Mouse (Mus musculus) heart, embryonic 16.5 days (tissue): ENCODE measurements around the gene Arfgap2. TPM values are rescaled to one million over a fixed set of nuclear protein-coding genes. Genes with fewer than 3 reads are reported as not detected.
A peak's percentile ranks its signal among the peaks of the same experiment; 100 is the strongest.

ENCODE experiments used
- ATAC-seq: fragments of 200-750 bp; cut with Nextera tagmentation; replicated peaks from 2 replicates; pipeline ENCODE4 v1.8.0; 2017; ENCODE audit warnings: moderate number of reproducible peaks; ENCODE audit not compliant: insufficient read depth, low FRiP score; ENCODE audit errors: extremely low read depth
- H3K27ac ChIP-seq: fragments of 300-500 bp; sonication (generic); 2 replicates; pipeline ENCODE4 v1.5.1; 2014; ENCODE audit warnings: mild to moderate bottlenecking, low read length, control low read depth, moderate library complexity
- H3K27me3 ChIP-seq: fragments of 300-500 bp; sonication (generic); 2 replicates; pipeline ENCODE4 v1.6.1; 2014; ENCODE audit warnings: low read length, mixed read lengths; ENCODE audit not compliant: control insufficient read depth, insufficient read depth
- H3K36me3 ChIP-seq: fragments of 300-500 bp; sonication (generic); 2 replicates; pipeline ENCODE4 v1.6.1; 2014; ENCODE audit not compliant: control insufficient read depth, insufficient read depth
- H3K4me1 ChIP-seq: fragments of 300-500 bp; sonication (generic); 2 replicates; pipeline ENCODE4 v1.6.1; 2014; ENCODE audit warnings: low read length, mixed read lengths; ENCODE audit not compliant: control insufficient read depth, insufficient read depth
- H3K4me2 ChIP-seq: fragments of 300-500 bp; sonication (generic); 2 replicates; pipeline ENCODE4 v1.6.1; 2014; ENCODE audit warnings: low read depth, mild to moderate bottlenecking, control low read depth, low read length
- H3K4me3 ChIP-seq: fragments of 300-500 bp; sonication (generic); 2 replicates; pipeline ENCODE4 v1.5.1; 2014; ENCODE audit warnings: mild to moderate bottlenecking, control low read depth, low read length
- H3K9ac ChIP-seq: fragments of 300-500 bp; sonication (generic); 2 replicates; pipeline ENCODE4 v1.6.1; 2014; ENCODE audit warnings: low read length, control low read depth
- H3K9me3 ChIP-seq: fragments of 300-500 bp; sonication (generic); replicated peaks from 2 replicates; pipeline ENCODE4 v1.6.1; 2016; ENCODE audit warnings: low read length; ENCODE audit not compliant: control insufficient read depth
- WGBS: fragments of 180-500 bp; shearing (Covaris S2); extraction: QIAGEN DNeasy Blood & Tissue Kit; methylation state at CpG from one replicate; pipeline ENCODE4 v1.1.7; 2014; 5-methylcytosine and 5-hydroxymethylcytosine counted together
- polyA plus RNA-seq: library from polyadenylated mRNA; unstranded; fragments of >200 nt; fragmentation: Nextera tagmentation; extraction: Ambion mirVana; gene quantifications from 2 replicates; pipeline ENCODE4 v1.2.1, GENCODE M21; 2015

The Arfgap2 gene
- polyA plus RNA-seq, 1 experiment from 2014 or later, result 64.9 TPM

- H3K27ac ChIP-seq, result no peak overlapping the region
- no peaks in the 10 kb centered on the region for H3K9me3 ChIP-seq
- no peak overlapping the region for H3K4me2 ChIP-seq
- no peak for ATAC-seq
- H3K9ac ChIP-seq, result no peak overlapping the region
- no peak overlapping the region for H3K4me3 ChIP-seq
- H3K4me1 ChIP-seq, result peaks cover 2% of the 10 kb centered on the region
- no peaks in the 10 kb centered on the region for H3K27me3 ChIP-seq
- WGBS, result 83% methylated on average over 3 of the region's 3 CpGs
- no peaks in the 10 kb centered on the region for H3K36me3 ChIP-seq
Observed at GRCm38 (mm10) chr2:91294226-91294625, 29.5 kb downstream of the Arfgap2 start.

GRCm38 (mm10) chr2:91295895-91296294 lies 31.1 kb downstream of the Arfgap2 start:
- no peaks in the 10 kb centered on the region for H3K9me3 ChIP-seq

GRCm38 (mm10) chr2:91299156-91299555 lies 34.4 kb downstream of the Arfgap2 start:
- peaks cover 2% of the 10 kb centered on the region for H3K4me1 ChIP-seq
- no peaks in the 10 kb centered on the region for H3K9me3 ChIP-seq
- H3K27ac ChIP-seq, result peak overlapping the region; percentile 53
- no peak overlapping the region for H3K9ac ChIP-seq
- H3K4me3 ChIP-seq, result no peak overlapping the region
- H3K36me3 ChIP-seq, result no peaks in the 10 kb centered on the region
- H3K27me3 ChIP-seq, result no peaks in the 10 kb centered on the region
- WGBS, result 37% methylated on average over 3 of the region's 3 CpGs
- ATAC-seq, result peak; percentile 94
- H3K4me2 ChIP-seq, result no peak overlapping the region

More at GRCm38 (mm10) chr2:91295895-91296294, 31.1 kb downstream of the Arfgap2 start:
- no peak overlapping the region for H3K4me2 ChIP-seq
- 79% methylated on average over 5 of the region's 5 CpGs for WGBS
- H3K27me3 ChIP-seq, result no peaks in the 10 kb centered on the region
- H3K36me3 ChIP-seq, result no peaks in the 10 kb centered on the region
- peaks cover 2% of the 10 kb centered on the region for H3K4me1 ChIP-seq
- H3K4me3 ChIP-seq, result no peak overlapping the region
- ATAC-seq, result no peak
- no peak overlapping the region for H3K27ac ChIP-seq
- H3K9ac ChIP-seq, result no peak overlapping the region

GRCm38 (mm10) chr2:91300784-91301183 lies 36.0 kb downstream of the Arfgap2 start:
- no peak for ATAC-seq
- no peak overlapping the region for H3K9ac ChIP-seq
- H3K36me3 ChIP-seq, result no peaks in the 10 kb centered on the region
- peaks cover 2% of the 10 kb centered on the region for H3K4me1 ChIP-seq
- WGBS, result 88% methylated on average over 2 of the region's 2 CpGs
- H3K27ac ChIP-seq, result no peak overlapping the region
- no peaks in the 10 kb centered on the region for H3K9me3 ChIP-seq
- H3K4me2 ChIP-seq, result no peak overlapping the region
- no peaks in the 10 kb centered on the region for H3K27me3 ChIP-seq
- H3K4me3 ChIP-seq, result no peak overlapping the region

- H3K9ac ChIP-seq, result no peak overlapping the region
Observed at GRCm38 (mm10) chr2:91301836-91302235, 37.1 kb downstream of the Arfgap2 start.

GRCm38 (mm10) chr2:91302845-91303244 lies 38.1 kb downstream of the Arfgap2 start:
- H3K27me3 ChIP-seq, result no peaks in the 10 kb centered on the region
- H3K4me1 ChIP-seq, result peaks cover 2% of the 10 kb centered on the region
- H3K9me3 ChIP-seq, result no peaks in the 10 kb centered on the region
- H3K36me3 ChIP-seq, result no peaks in the 10 kb centered on the region
- ATAC-seq, result no peak
- no peak overlapping the region for H3K27ac ChIP-seq
- no peak overlapping the region for H3K9ac ChIP-seq
- no peak overlapping the region for H3K4me2 ChIP-seq
- WGBS, result 39% methylated on average over 3 of the region's 3 CpGs
- no peak overlapping the region for H3K4me3 ChIP-seq

More at GRCm38 (mm10) chr2:91301836-91302235, 37.1 kb downstream of the Arfgap2 start:
- H3K27me3 ChIP-seq, result no peaks in the 10 kb centered on the region
- H3K4me2 ChIP-seq, result no peak overlapping the region
- ATAC-seq, result no peak
- H3K4me3 ChIP-seq, result no peak overlapping the region
- no peak overlapping the region for H3K27ac ChIP-seq
- no peaks in the 10 kb centered on the region for H3K36me3 ChIP-seq
- H3K4me1 ChIP-seq, result peaks cover 2% of the 10 kb centered on the region
- WGBS, result 70% methylated on average over 2 of the region's 2 CpGs
- H3K9me3 ChIP-seq, result no peaks in the 10 kb centered on the region

- WGBS, result 90% methylated on average over 9 of the region's 9 CpGs
- no peak for ATAC-seq
- H3K4me1 ChIP-seq, result 0 out of 2 replicates have a peak, but pooled peaks cover 5% of the 10 kb centered on the region
- no peaks in the 10 kb centered on the region for H3K36me3 ChIP-seq
- no peak overlapping the region for H3K4me2 ChIP-seq
- no peaks in the 10 kb centered on the region for H3K27me3 ChIP-seq
- no peaks in the 10 kb centered on the region for H3K9me3 ChIP-seq
- no peak overlapping the region for H3K27ac ChIP-seq
- no peak overlapping the region for H3K4me3 ChIP-seq
- no peak overlapping the region for H3K9ac ChIP-seq
Observed at GRCm38 (mm10) chr2:91305926-91306325, 41.2 kb downstream of the Arfgap2 start.

- Histone ChIP-seq H3K27me3 (no peaks in the 10 kb centered on the region), H3K4me3 (no peak overlapping the region), H3K4me1 (0 out of 2 replicates have a peak, but pooled peaks cover 5% of the 10 kb centered on the region), H3K9me3 (no peaks in the 10 kb centered on the region), H3K27ac (no peak overlapping the region), H3K9ac (no peak overlapping the region), H3K36me3 (no peaks in the 10 kb centered on the region), H3K4me2 (no peak overlapping the region)
- ATAC-seq, result no peak
Observed at GRCm38 (mm10) chr2:91306589-91306988, 41.8 kb downstream of the Arfgap2 start.

GRCm38 (mm10) chr2:91308680-91309079 lies 43.9 kb downstream of the Arfgap2 start:
- H3K27ac ChIP-seq, result no peak overlapping the region
- peak; percentile 67 for ATAC-seq
- 41% methylated on average over 5 of the region's 5 CpGs for WGBS

More at GRCm38 (mm10) chr2:91308680-91309079, 43.9 kb downstream of the Arfgap2 start:
- H3K4me1 ChIP-seq, result 0 out of 2 replicates have a peak, but pooled peaks cover 7% of the 10 kb centered on the region
- no peaks in the 10 kb centered on the region for H3K9me3 ChIP-seq
- no peak overlapping the region for H3K9ac ChIP-seq
- no peaks in the 10 kb centered on the region for H3K36me3 ChIP-seq
- no peak overlapping the region for H3K4me2 ChIP-seq
- no peak overlapping the region for H3K4me3 ChIP-seq
- H3K27me3 ChIP-seq, result no peaks in the 10 kb centered on the region
